Mouse (Mus musculus) retina, adult 2 months (tissue): ENCODE results near the gene Vmn1r157.
"Not testable (repeated sequence)": the region's sequence is repeated elsewhere in the genome, so short reads cannot be mapped to it uniquely, and the experiment has no call there.

Experiments
- DNase-seq: peaks from one replicate; pipeline ENCODE4 v3.0.0-alpha.2; 2012; ENCODE audit warnings: low read depth, low spot score

The Vmn1r157 gene

DNA sequence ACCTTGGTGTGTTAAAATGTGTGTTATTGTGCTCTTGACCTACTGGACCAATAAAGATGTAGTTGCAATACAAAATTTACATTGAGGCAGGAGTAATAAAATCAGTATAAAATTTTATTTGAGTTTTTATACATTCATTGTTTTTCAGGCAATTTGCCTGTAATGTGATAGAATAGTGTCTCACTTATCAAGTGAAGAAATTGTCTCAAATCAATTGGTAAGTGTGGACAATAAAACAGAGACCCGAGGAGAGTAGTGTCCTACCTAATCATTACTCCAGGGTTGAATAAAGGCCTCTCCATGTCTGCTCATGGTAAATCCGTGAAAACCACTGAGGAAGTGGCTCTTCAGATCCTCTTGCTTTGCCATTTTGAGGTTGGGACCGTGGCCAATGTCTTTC lies at the start of gene Vmn1r157:
Gene Vmn1r157, plus strand, starts transcription at position 301 of the 400 bp plus-strand sequence.
- DNase-seq: not testable (repeated sequence)

GRCm38 (mm10) chr7:22719610-22720009 lies 41.9 kb upstream of the Vmn1r157 start, which contains the start of gene Gm4567:
Gene Gm4567, minus strand, starts transcription at chr7:22719710.
- DNase-seq: not testable (repeated sequence)

DNA sequence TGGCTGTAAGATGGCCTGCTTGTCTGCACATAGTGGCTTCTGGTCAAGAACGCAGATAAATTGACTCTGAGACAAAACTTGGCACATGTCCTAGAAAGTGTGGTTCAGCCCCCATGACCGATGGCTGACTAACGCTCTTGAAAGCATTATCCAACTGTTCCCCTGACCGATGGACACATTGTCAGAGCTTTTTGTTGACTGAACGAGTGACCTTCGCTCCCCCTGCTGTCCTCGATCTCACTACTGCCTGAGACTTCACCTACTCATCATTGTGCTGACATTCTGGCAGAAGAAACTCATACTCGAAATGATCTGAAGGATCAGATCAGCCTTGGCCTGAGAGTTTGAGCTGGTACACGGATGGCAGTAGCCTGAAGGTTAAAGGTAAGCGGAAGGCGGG lies 14.5 kb downstream of the Vmn1r157 start:
- not testable (repeated sequence) for DNase-seq

DNA sequence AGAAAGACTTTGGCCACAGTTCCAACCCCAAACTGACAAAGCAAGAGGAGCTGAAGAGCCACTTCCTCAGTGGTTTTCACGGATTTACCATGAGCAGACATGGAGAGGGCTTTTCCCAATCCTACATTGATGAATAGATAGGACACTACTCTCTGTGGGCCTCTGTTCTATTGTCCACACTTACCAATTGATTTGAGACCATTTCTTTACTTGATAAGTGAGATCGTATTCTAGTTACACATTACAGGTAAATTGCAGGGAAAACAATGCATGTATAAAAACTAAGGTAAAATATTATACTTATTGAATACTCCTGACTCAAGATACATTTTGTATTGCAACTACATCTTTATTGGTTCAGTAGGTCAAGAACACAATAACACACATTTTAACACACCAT lies 29.2 kb downstream of the Vmn1r157 start, which contains the start of gene Vmn1r158:
Gene Vmn1r158, minus strand, starts transcription at position 101 of the 400 bp plus-strand sequence.
- not testable (repeated sequence) for DNase-seq
